Comparison of ENCODE assay signal across 8 mouse cellular contexts in genomic region chr9:119402253-119403235, GRCm38 (mm10). TPM values are rescaled to one million over a fixed set of nuclear protein-coding genes. Genes with fewer than 3 reads are reported as not detected.
DNase-seq lines count a peak whose midpoint lies in the region; ATAC-seq and TF ChIP-seq lines count a peak whose summit lies in the region.

No protein-coding gene starts in this region.

- H3K27me3 ChIP-seq in embryonic facial prominence, embryonic 11.5 days (ENCODE audit: control insufficient read depth, insufficient read depth, low read length) = no peaks in the 10 kb centered on the region
- no peaks in the 10 kb centered on the region for H3K27me3 ChIP-seq in heart, embryonic 11.5 days (ENCODE audit: control insufficient read depth, insufficient read depth, low read length)
- H3K27me3 ChIP-seq in kidney, embryonic 16.5 days (ENCODE audit: insufficient read depth, low read length) = no peaks in the 10 kb centered on the region
- H3K27me3 ChIP-seq in liver, embryonic 14.5 days (ENCODE audit: control insufficient read depth, insufficient read depth, low read length) = peaks cover 27% of the 10 kb centered on the region
- no peaks in the 10 kb centered on the region for H3K27me3 ChIP-seq in neural tube, embryonic 13.5 days

- no peaks in the 10 kb centered on the region for H3K36me3 ChIP-seq in embryonic facial prominence, embryonic 11.5 days (replicated peaks; ENCODE audit: control insufficient read depth, insufficient read depth, low read depth, low read length)
- no peaks in the 10 kb centered on the region for H3K36me3 ChIP-seq in heart, embryonic 11.5 days (ENCODE audit: control insufficient read depth, insufficient read depth, low read length)
- no peaks in the 10 kb centered on the region; the same call in 1 of the 2 replicates for H3K36me3 ChIP-seq in kidney, embryonic 16.5 days (ENCODE audit: insufficient read depth, low read length)
- no peaks in the 10 kb centered on the region for H3K36me3 ChIP-seq in liver, embryonic 14.5 days (replicated peaks; ENCODE audit: control insufficient read depth, insufficient read depth, low read depth)
- no peaks in the 10 kb centered on the region; the same call in 1 of the 2 replicates for H3K36me3 ChIP-seq in neural tube, embryonic 13.5 days

- peaks cover 2% of the 10 kb centered on the region; the same call in 1 of the 2 replicates for H3K4me1 ChIP-seq in embryonic facial prominence, embryonic 11.5 days (ENCODE audit: control insufficient read depth, insufficient read depth, low read length)
- peaks cover 20% of the 10 kb centered on the region for H3K4me1 ChIP-seq in heart, embryonic 11.5 days (ENCODE audit: control insufficient read depth, insufficient read depth, low read length)
- peaks cover 31% of the 10 kb centered on the region for H3K4me1 ChIP-seq in kidney, embryonic 16.5 days (ENCODE audit: insufficient read depth, low read length)
- peaks cover 0 to 5% of the 10 kb centered on the region in 2 experiments; a peak in 1 of 4 replicates for H3K4me1 ChIP-seq in liver, embryonic 14.5 days (replicated peaks; ENCODE audit: control insufficient read depth in 2 of 2, insufficient read depth in 2 of 2, low read length in 1 of 2)
- H3K4me1 ChIP-seq in neural tube, embryonic 13.5 days (replicated peaks) = peaks cover 45% of the 10 kb centered on the region

- H3K4me3 ChIP-seq in embryonic facial prominence, embryonic 11.5 days (ENCODE audit: low read depth, low read length) = peak overlapping the region; percentile 100
- H3K4me3 ChIP-seq in heart, embryonic 11.5 days (ENCODE audit: low read depth, low read length) = peak overlapping the region; percentile 90
- peak overlapping the region; percentile 88 for H3K4me3 ChIP-seq in kidney, embryonic 16.5 days (ENCODE audit: low read length)
- H3K4me3 ChIP-seq in liver, embryonic 14.5 days (ENCODE audit: insufficient read depth in 1 of 2, low read depth in 2 of 2, low read length in 2 of 2) = peak overlapping the region; percentile 67 to 72
- H3K4me3 ChIP-seq in neural tube, embryonic 13.5 days = peak overlapping the region; percentile 93

- H3K9me3 ChIP-seq in embryonic facial prominence, embryonic 11.5 days (replicated peaks; ENCODE audit: control insufficient read depth, low read length) = no peaks in the 10 kb centered on the region
- H3K9me3 ChIP-seq in heart, embryonic 11.5 days (replicated peaks; ENCODE audit: control insufficient read depth, low read length) = no peaks in the 10 kb centered on the region
- no peaks in the 10 kb centered on the region for H3K9me3 ChIP-seq in kidney, embryonic 16.5 days (ENCODE audit: low read length)
- no peaks in the 10 kb centered on the region for H3K9me3 ChIP-seq in liver, embryonic 14.5 days (ENCODE audit: control insufficient read depth, low read length)
- H3K9me3 ChIP-seq in neural tube, embryonic 13.5 days = no peaks in the 10 kb centered on the region

- TF ChIP-seq EP300 in liver, embryonic 14.5 days (IDR thresholded peaks at IDR 0.05; ENCODE audit: low read depth) = no peak

- under 1% methylated on average over 121 of the region's 127 CpGs for WGBS in embryonic facial prominence, embryonic 11.5 days
- WGBS in heart, embryonic 11.5 days (ENCODE audit: insufficient replicate concordance) = under 1% methylated on average over 106 of the region's 127 CpGs
- under 1% methylated on average over 110 of the region's 127 CpGs for WGBS in kidney, embryonic 16.5 days
- under 1% methylated on average over 127 of the region's 127 CpGs for WGBS in liver, embryonic 14.5 days (ENCODE audit: insufficient replicate concordance)
- WGBS in neural tube, embryonic 13.5 days = under 1% methylated on average over 126 of the region's 127 CpGs

- peak overlapping the region; percentile 97 for H3K27ac ChIP-seq in embryonic facial prominence, embryonic 11.5 days (replicated peaks; ENCODE audit: low read depth, low read length)
- peak overlapping the region; percentile 97 for H3K27ac ChIP-seq in heart, embryonic 11.5 days (ENCODE audit: low read depth, low read length)
- peak overlapping the region; percentile 97 for H3K27ac ChIP-seq in kidney, embryonic 16.5 days (ENCODE audit: low read length)
- no peak overlapping the region for H3K27ac ChIP-seq in liver, embryonic 14.5 days
- peak overlapping the region; percentile 100 for H3K27ac ChIP-seq in neural tube, embryonic 13.5 days (replicated peaks)

- no peak for TF ChIP-seq CTCF in liver, embryonic 14.5 days (IDR thresholded peaks at IDR 0.05; ENCODE audit: low read depth)

- DNase-seq in urinary bladder, adult 18-20 months (ENCODE audit: low spot score in 2 of 2) = peak; percentile 15 to 53
- no peak for DNase-seq in urinary bladder, postnatal 10 days (ENCODE audit: low spot score)
- DNase-seq in embryonic facial prominence, embryonic 11.5 days (ENCODE audit: low spot score) = peak; percentile 56
- DNase-seq in liver, embryonic 14.5 days (ENCODE audit: low read depth in 3 of 3, low spot score in 3 of 3) = no peak
- DNase-seq in thymus, postnatal 10 days (ENCODE audit: low spot score in 2 of 2) = peak; percentile 29 to 51

- H3K4me2 ChIP-seq in embryonic facial prominence, embryonic 11.5 days (ENCODE audit: low read depth, low read length) = peak overlapping the region; percentile 65
- H3K4me2 ChIP-seq in heart, embryonic 11.5 days = peak overlapping the region; percentile 89
- peak overlapping the region; percentile 96 for H3K4me2 ChIP-seq in kidney, embryonic 16.5 days (replicated peaks; ENCODE audit: low read depth, low read length)
- peak overlapping the region; percentile 65 for H3K4me2 ChIP-seq in liver, embryonic 14.5 days (ENCODE audit: low read depth)
- H3K4me2 ChIP-seq in neural tube, embryonic 13.5 days = peak overlapping the region; percentile 82

- H3K9ac ChIP-seq in embryonic facial prominence, embryonic 11.5 days (replicated peaks; ENCODE audit: low read length) = peak overlapping the region; percentile 100
- H3K9ac ChIP-seq in heart, embryonic 11.5 days (ENCODE audit: low read depth, low read length) = peak overlapping the region; percentile 96
- peak overlapping the region; percentile 100 for H3K9ac ChIP-seq in kidney, embryonic 16.5 days (replicated peaks; ENCODE audit: low read length)
- H3K9ac ChIP-seq in liver, embryonic 14.5 days (replicated peaks) = peak overlapping the region; percentile 46
- H3K9ac ChIP-seq in neural tube, embryonic 13.5 days = peak overlapping the region; percentile 100

- peak; percentile 7; the same call in 1 of the 2 replicates for ATAC-seq in embryonic facial prominence, embryonic 11.5 days (replicated peaks; ENCODE audit: insufficient number of reproducible peaks, low FRiP score, low TSS enrichment, low read depth)
- peak; percentile 45 for ATAC-seq in heart, embryonic 11.5 days (replicated peaks; ENCODE audit: insufficient number of reproducible peaks, low FRiP score, low TSS enrichment)
- ATAC-seq in kidney, embryonic 16.5 days (ENCODE audit: low FRiP score, low TSS enrichment) = peak; percentile 78; the same call in 1 of the 2 replicates
- peak; percentile 61 for ATAC-seq in liver, embryonic 14.5 days (ENCODE audit: insufficient read depth)
- ATAC-seq in neural tube, embryonic 13.5 days (ENCODE audit: low read depth) = peak; percentile 62

RNA-seq across cellular contexts. Expression of gene Acvr2b, which starts 0.6 kb away (rescaled TPM):
- polyA plus RNA-seq in embryonic facial prominence, embryonic 11.5 days (2014; fragmentation: Nextera tagmentation; extraction: Ambion mirVana) = 43.9 and 49.5 TPM in 2 replicates
- 26.9 and 29.1 TPM in 2 replicates for polyA plus RNA-seq in heart, embryonic 11.5 days (2014; fragmentation: Nextera tagmentation; extraction: Ambion mirVana)
- 18.7 and 23.6 TPM in 2 replicates for polyA plus RNA-seq in kidney, embryonic 16.5 days (2015; fragmentation: Nextera tagmentation; extraction: Ambion mirVana)
- 0.62 and 0.69 TPM in 2 replicates for polyA plus RNA-seq in liver, embryonic 14.5 days (2012; rRNA removed)
- polyA plus RNA-seq in liver, embryonic 14.5 days (2014; fragmentation: Nextera tagmentation; extraction: Ambion mirVana) = 1.5 and 2.3 TPM in 2 replicates
- 53.7 and 53.9 TPM in 2 replicates for polyA plus RNA-seq in neural tube, embryonic 13.5 days (2015; fragmentation: Nextera tagmentation; extraction: Ambion mirVana)

RNA-seq across cellular contexts. Expression of gene Slc22a14, which starts 37.2 kb away (rescaled TPM):
- not detected in 2 replicates for polyA plus RNA-seq in embryonic facial prominence, embryonic 11.5 days (2014; fragmentation: Nextera tagmentation; extraction: Ambion mirVana)
- polyA plus RNA-seq in heart, embryonic 11.5 days (2014; fragmentation: Nextera tagmentation; extraction: Ambion mirVana) = not detected in 2 replicates
- 0.08 and 0.12 TPM in 2 replicates for polyA plus RNA-seq in kidney, embryonic 16.5 days (2015; fragmentation: Nextera tagmentation; extraction: Ambion mirVana)
- polyA plus RNA-seq in liver, embryonic 14.5 days (2012; rRNA removed) = not detected in 2 replicates
- polyA plus RNA-seq in liver, embryonic 14.5 days (2014; fragmentation: Nextera tagmentation; extraction: Ambion mirVana) = not detected in 2 replicates
- not detected in 2 replicates for polyA plus RNA-seq in neural tube, embryonic 13.5 days (2015; fragmentation: Nextera tagmentation; extraction: Ambion mirVana)

RNA-seq across cellular contexts. Expression of gene Exog, which starts 42.2 kb away (rescaled TPM):
- polyA plus RNA-seq in embryonic facial prominence, embryonic 11.5 days (2014; fragmentation: Nextera tagmentation; extraction: Ambion mirVana) = 50.7 and 53.6 TPM in 2 replicates
- 19.4 and 20.2 TPM in 2 replicates for polyA plus RNA-seq in heart, embryonic 11.5 days (2014; fragmentation: Nextera tagmentation; extraction: Ambion mirVana)
- 24.8 and 27.9 TPM in 2 replicates for polyA plus RNA-seq in kidney, embryonic 16.5 days (2015; fragmentation: Nextera tagmentation; extraction: Ambion mirVana)
- polyA plus RNA-seq in liver, embryonic 14.5 days (2012; rRNA removed) = 1.5 and 2.4 TPM in 2 replicates
- 5.7 and 6.0 TPM in 2 replicates for polyA plus RNA-seq in liver, embryonic 14.5 days (2014; fragmentation: Nextera tagmentation; extraction: Ambion mirVana)
- 45.4 and 47.2 TPM in 2 replicates for polyA plus RNA-seq in neural tube, embryonic 13.5 days (2015; fragmentation: Nextera tagmentation; extraction: Ambion mirVana)

RNA-seq across cellular contexts. Expression of gene Xylb, which starts 45.4 kb away (rescaled TPM):
- 6.3 and 6.7 TPM in 2 replicates for polyA plus RNA-seq in embryonic facial prominence, embryonic 11.5 days (2014; fragmentation: Nextera tagmentation; extraction: Ambion mirVana)
- 2.2 and 2.4 TPM in 2 replicates for polyA plus RNA-seq in heart, embryonic 11.5 days (2014; fragmentation: Nextera tagmentation; extraction: Ambion mirVana)
- 34.7 and 35.8 TPM in 2 replicates for polyA plus RNA-seq in kidney, embryonic 16.5 days (2015; fragmentation: Nextera tagmentation; extraction: Ambion mirVana)
- 3.3 and 4.8 TPM in 2 replicates for polyA plus RNA-seq in liver, embryonic 14.5 days (2012; rRNA removed)
- 2.4 and 4.2 TPM in 2 replicates for polyA plus RNA-seq in liver, embryonic 14.5 days (2014; fragmentation: Nextera tagmentation; extraction: Ambion mirVana)
- polyA plus RNA-seq in neural tube, embryonic 13.5 days (2015; fragmentation: Nextera tagmentation; extraction: Ambion mirVana) = 2.4 and 2.6 TPM in 2 replicates

Comparison
In these comparisons a context has a peak if more than half of its experiments do, and no peak if none do; other contexts are left out.
1. DNase-seq: peak in urinary bladder, adult 18-20 months (2 of 2), embryonic facial prominence, embryonic 11.5 days (single experiment) and thymus, postnatal 10 days (2 of 2); none in urinary bladder, postnatal 10 days (single experiment) and liver, embryonic 14.5 days (0 of 3).
2. ATAC-seq: peak in every context shown above with its lines; median percentile 78 in kidney, embryonic 16.5 days; 62 in neural tube, embryonic 13.5 days; 61 in liver, embryonic 14.5 days; 45 in heart, embryonic 11.5 days; 7 in embryonic facial prominence, embryonic 11.5 days.
3. H3K9ac ChIP-seq: peak in every context shown above with its lines; median percentile 100 in embryonic facial prominence, embryonic 11.5 days; 100 in kidney, embryonic 16.5 days; 100 in neural tube, embryonic 13.5 days; 96 in heart, embryonic 11.5 days; 46 in liver, embryonic 14.5 days.
4. Peak in every context shown above with its lines, with median percentiles within 50 percentile points of each other: H3K4me2 ChIP-seq and H3K4me3 ChIP-seq.